ENCODE assay signal across 10 mouse cellular contexts in genomic region chr5:99634010-99634541, GRCm38 (mm10).
DNase-seq lines count a peak whose midpoint lies in the region; TF ChIP-seq lines count a peak whose summit lies in the region.
"Had no signal": no experiment of that assay in that cellular context is flagged by ENCODE, and none has a peak within 500 bp of the region (broad histone marks: within the 10 kb centered on the region; RNA-seq: fewer than 3 reads in every experiment).

No protein-coding gene starts in this region.

- no peak overlapping the region for H3K27ac ChIP-seq in cortical plate, adult 2 months (ENCODE audit: insufficient read depth, low read length)
- H3K27ac ChIP-seq: neural tube, embryonic 13.5 days had no signal

- no peak for TF ChIP-seq POLR2A in cortical plate, adult 2 months (IDR thresholded peaks at IDR 0.05; ENCODE audit: extremely low read depth, insufficient read depth, low read length)

- DNase-seq in heart, postnatal 4 days, result peak; percentile 14
- no peak for DNase-seq in heart, adult 18-20 months
- peak; percentile 35 for DNase-seq in retina, postnatal 7 days (ENCODE audit: low read depth, low spot score)
- no peak for DNase-seq in retina, postnatal 1 day
- DNase-seq in testis, postnatal 10 days (ENCODE audit: low spot score), result peak; percentile 52
- DNase-seq in gastrocnemius, adult 8-10 months (ENCODE audit: low spot score in 2 of 2), result no peak
- DNase-seq in layer of hippocampus, adult 9-11 months, result no peak
- DNase-seq: kidney, postnatal 4 days had no signal

- no peaks in the 10 kb centered on the region for H3K4me1 ChIP-seq in cortical plate, adult 2 months (ENCODE audit: control insufficient read depth, insufficient read depth, low read length)

- TF ChIP-seq CTCF in cortical plate, adult 2 months (IDR thresholded peaks at IDR 0.05; ENCODE audit: extremely low read depth, insufficient read depth, low read length), result 0 out of 2 replicates have a peak, but pooled peaks have one; percentile 7

- no peak overlapping the region for H3K4me3 ChIP-seq in cortical plate, adult 2 months (ENCODE audit: insufficient read depth, low read length)
- H3K4me3 ChIP-seq: neural tube, embryonic 13.5 days had no signal

Comparison
In these comparisons a context has a peak if more than half of its experiments do, and no peak if none do; other contexts are left out.
1. DNase-seq: peak in heart, postnatal 4 days (single experiment), retina, postnatal 7 days (single experiment) and testis, postnatal 10 days (single experiment); none in heart, adult 18-20 months (0 of 2), retina, postnatal 1 day (single experiment), gastrocnemius, adult 8-10 months (0 of 2) and layer of hippocampus, adult 9-11 months (single experiment).